18 mouse cellular contexts compared by ENCODE assay signal in genomic region chr11:3813340-3813739, GRCm38 (mm10). TPM values are rescaled to one million over a fixed set of nuclear protein-coding genes. Genes with fewer than 3 reads are reported as not detected.
"Had no signal": no experiment of that assay in that cellular context is flagged by ENCODE, and none has a peak within 500 bp of the region (broad histone marks: within the 10 kb centered on the region; RNA-seq: fewer than 3 reads in every experiment).

No protein-coding gene starts in this region.

- H3K9me3 ChIP-seq: limb, embryonic 12.5 days; midbrain, embryonic 10.5 days; neural tube, embryonic 13.5 days; stomach, embryonic 15.5 days had no signal

- H3K9ac ChIP-seq: limb, embryonic 12.5 days; liver, embryonic 14.5 days; neural tube, embryonic 13.5 days; stomach, embryonic 15.5 days had no signal

- ATAC-seq: intestine, embryonic 16.5 days; lung, postnatal 0 days had no signal

- DNase-seq: layer of hippocampus, adult 9-11 months; layer of hippocampus, postnatal 36 days; liver; lung, adult 2 months; lung, postnatal 4 days; midbrain, embryonic 14.5 days; retina, postnatal 1 day; right cerebral cortex, postnatal 14 days; thymus, adult 2 months; thymus, postnatal 25 days had no signal

- H3K27me3 ChIP-seq: limb, embryonic 12.5 days; neural tube, embryonic 13.5 days; stomach, embryonic 15.5 days had no signal

- H3K36me3 ChIP-seq: limb, embryonic 12.5 days; midbrain, embryonic 10.5 days; neural tube, embryonic 13.5 days; stomach, embryonic 15.5 days had no signal

- H3K4me2 ChIP-seq: limb, embryonic 12.5 days; neural tube, embryonic 13.5 days; stomach, embryonic 15.5 days had no signal

- H3K4me3 ChIP-seq: limb, embryonic 12.5 days; midbrain, embryonic 10.5 days; neural tube, embryonic 13.5 days; stomach, embryonic 15.5 days had no signal

- H3K4me1 ChIP-seq: neural tube, embryonic 13.5 days; stomach, embryonic 15.5 days had no signal

- H3K27ac ChIP-seq: limb, embryonic 12.5 days; liver, embryonic 14.5 days; midbrain, embryonic 10.5 days; neural tube, embryonic 13.5 days; stomach, embryonic 15.5 days had no signal

RNA-seq across cellular contexts. Expression of gene Osbp2, which starts 50.4 kb away (rescaled TPM):
- total RNA-seq: monocyte, adult 5-6 weeks had no signal
